Mouse (Mus musculus) layer of hippocampus, postnatal 14 days (tissue): ENCODE data around the gene Tm9sf2. TPM values are rescaled to one million over a fixed set of nuclear protein-coding genes. Genes with fewer than 3 reads are reported as not detected.
"Not testable (repeated sequence)": the region's sequence is repeated elsewhere in the genome, so short reads cannot be mapped to it uniquely, and the experiment has no call there.

ENCODE experiments used
- DNase-seq, 2 experiments: peaks; one replicate each; pipeline ENCODE4 v3.0.0; 2021 to 2022; ENCODE audit warnings: low spot score in 2 of 2, mixed read lengths in 1 of 2
- total RNA-seq, 2 experiments: library from RNA; stranded (reverse); gene quantifications; 2 replicates each; pipeline ENCODE4 v1.2.3; 2021

Tm9sf2 gene
- total RNA-seq, 2 experiments from 2014 or later, result 88.0 to 88.3 TPM

- DNase-seq, result no peak
Measured at GRCm38 (mm10) chr14:122092363-122092762, 14.5 kb upstream of the Tm9sf2 start.

- DNase-seq, result no peak
Measured at GRCm38 (mm10) chr14:122096331-122096730, 10.5 kb upstream of the Tm9sf2 start.

GRCm38 (mm10) chr14:122099584-122099983 lies 7.3 kb upstream of the Tm9sf2 start:
- no peak for DNase-seq

- not testable (repeated sequence) for DNase-seq
Measured at GRCm38 (mm10) chr14:122101890-122102289, 4.9 kb upstream of the Tm9sf2 start.

- DNase-seq, result peak; percentile 89 to 94
Measured at GRCm38 (mm10) chr14:122104881-122105280, 2.0 kb upstream of the Tm9sf2 start.

- no peak for DNase-seq
Measured at GRCm38 (mm10) chr14:122105391-122106285, 1.2 kb upstream of the Tm9sf2 start.

GRCm38 (mm10) chr14:122107481-122108214 lies 810 bp downstream of the Tm9sf2 start:
- no peak for DNase-seq

- no peak for DNase-seq
Measured at GRCm38 (mm10) chr14:122111681-122112080, 4.8 kb downstream of the Tm9sf2 start.

- DNase-seq, result no peak
Measured at GRCm38 (mm10) chr14:122112311-122112710, 5.5 kb downstream of the Tm9sf2 start.

- no peak for DNase-seq
Measured at GRCm38 (mm10) chr14:122116200-122116599, 9.4 kb downstream of the Tm9sf2 start.

GRCm38 (mm10) chr14:122130111-122130797 lies 23.4 kb downstream of the Tm9sf2 start:
- no peak for DNase-seq

- no peak for DNase-seq
Measured at GRCm38 (mm10) chr14:122131644-122132043, 24.8 kb downstream of the Tm9sf2 start.

GRCm38 (mm10) chr14:122136368-122136928 lies 29.6 kb downstream of the Tm9sf2 start:
- no peak for DNase-seq

GRCm38 (mm10) chr14:122137234-122137633 lies 30.4 kb downstream of the Tm9sf2 start:
- no peak for DNase-seq

GRCm38 (mm10) chr14:122140126-122140525 lies 33.3 kb downstream of the Tm9sf2 start:
- no peak for DNase-seq

GRCm38 (mm10) chr14:122143585-122144269 lies 36.9 kb downstream of the Tm9sf2 start:
- DNase-seq, result no peak

GRCm38 (mm10) chr14:122145374-122145773 lies 38.5 kb downstream of the Tm9sf2 start:
- no peak for DNase-seq

- no peak for DNase-seq
Measured at GRCm38 (mm10) chr14:122150616-122151015, 43.8 kb downstream of the Tm9sf2 start.

- no peak for DNase-seq
Measured at GRCm38 (mm10) chr14:122157738-122158137, 50.9 kb downstream of the Tm9sf2 start.

GRCm38 (mm10) chr14:122160916-122161315 lies 54.1 kb downstream of the Tm9sf2 start:
- no peak for DNase-seq

GRCm38 (mm10) chr14:122168912-122169311 lies 62.1 kb downstream of the Tm9sf2 start:
- DNase-seq, result no peak
